Mouse (Mus musculus) brain, embryonic 14.5 days (tissue): ENCODE results near the gene Rb1.

Experiments used
- CTCF ChIP-seq: fragments of 200-500 bp; IDR thresholded peaks from 2 replicates; pipeline ENCODE4 v1.5.1; 2012; ENCODE audit warnings: inconsistent platforms, mild to moderate bottlenecking, moderate library complexity, borderline replicate concordance; ENCODE audit not compliant: insufficient read depth, insufficient read length; ENCODE audit errors: extremely low read depth
- POLR2A ChIP-seq: fragments of 200-500 bp; IDR thresholded peaks from 2 replicates; pipeline ENCODE4 v1.6.1; 2012; ENCODE audit warnings: mild to moderate bottlenecking, inconsistent platforms, borderline replicate concordance; ENCODE audit not compliant: poor library complexity, insufficient read depth, insufficient read length, severe bottlenecking; ENCODE audit errors: extremely low read depth

DNA sequence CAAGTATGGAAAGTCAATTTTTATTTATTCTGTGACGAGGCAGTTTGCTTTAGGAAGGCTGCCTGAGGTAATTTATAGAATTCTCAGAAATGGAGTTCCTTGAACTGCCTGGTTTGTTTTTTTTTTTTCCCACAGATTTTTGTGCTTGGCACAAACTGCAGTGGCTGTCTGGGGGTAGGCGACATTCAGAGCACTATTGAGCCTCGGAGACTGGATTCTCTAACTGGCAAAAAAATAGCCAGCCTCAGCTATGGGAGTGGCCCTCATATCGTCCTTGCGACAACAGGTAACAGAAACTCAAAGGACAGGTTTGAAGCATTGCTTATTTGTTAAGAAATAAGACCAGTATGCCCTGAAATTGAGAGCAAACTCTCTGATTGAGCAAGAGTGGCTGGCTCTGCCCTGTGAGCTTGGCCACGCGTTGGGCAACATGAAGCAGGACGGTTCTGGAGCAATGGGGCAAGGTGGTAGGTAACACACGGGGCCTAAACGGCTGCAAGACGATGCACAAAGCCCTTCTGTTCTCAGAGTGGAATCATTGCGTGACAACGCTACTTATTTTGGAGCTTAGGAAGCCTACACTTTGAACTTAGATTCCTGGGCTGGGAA is 163.3 kb downstream of the Rb1 start:
- TF ChIP-seq CTCF (no peak), POLR2A (no peak)
